Mouse (Mus musculus) lung, adult 2 months (tissue): ENCODE measurements at regions not wholly inside any gene's neighbourhood (a gene's known extent, or its start where the extent isn't known, plus 50 kb on each side); places are given as distances from the start of the nearest gene placed in this dataset.

Source experiments
- CTCF ChIP-seq: fragments of 200-500 bp; IDR thresholded peaks from 2 replicates; pipeline ENCODE4 v1.5.1; 2011; ENCODE audit warnings: mild to moderate bottlenecking, low read length, control low read depth; ENCODE audit not compliant: insufficient read depth
- POLR2A ChIP-seq: fragments of 200-500 bp; IDR thresholded peaks from 2 replicates; pipeline ENCODE4 v1.6.1; 2011; ENCODE audit warnings: low read depth, mild to moderate bottlenecking, control low read depth, low read length, borderline replicate concordance; ENCODE audit errors: extremely low read depth

GRCm38 (mm10) chr13:101068489-101068888, 235.3 kb upstream of the Slc30a5 start:
- no peak for TF ChIP-seq POLR2A
- TF ChIP-seq CTCF: no peak
